Mouse (Mus musculus) ovary, adult 10 weeks (tissue): Measurements from ENCODE around the gene Mark1. TPM values are rescaled to one million over a fixed set of nuclear protein-coding genes. Genes with fewer than 3 reads are reported as not detected.

Experiments
- polyA plus RNA-seq: library from polyadenylated mRNA; stranded (reverse); fragments of 350-450 nt; fragmentation: Illumina TruSeq; extraction: RNeasy Lipid Tissue Mini Kit (QIAGEN cat#74804); gene quantifications from one replicate; pipeline ENCODE4 v1.2.3, GENCODE M21; 2014

Mark1 gene
- polyA plus RNA-seq, result 154 TPM

GRCm38 (mm10) chr1:184999071-184999750 is at the start of gene Mark1:
Gene Mark1 (minus strand): TSS chr1:184999570.

GRCm38 (mm10) chr1:184882281-184883268 is 116.8 kb downstream of the Mark1 start, which contains the start of gene C130074G19Rik:
Gene C130074G19Rik (minus strand): TSS chr1:184883218.

Other genes starting within 250 kb of the Mark1 start
- 0.40 TPM for gene Marc1, start 188.3 kb downstream of the Mark1 start, polyA plus RNA-seq
- gene Marc2, start 153.1 kb downstream of the Mark1 start, polyA plus RNA-seq, result 104 TPM
- 75.1 TPM for gene C130074G19Rik, start 116.4 kb downstream of the Mark1 start, polyA plus RNA-seq
- 19.0 TPM for gene Rab3gap2, start 204.5 kb upstream of the Mark1 start, polyA plus RNA-seq